Mouse (Mus musculus): ENCODE measurements around the gene Smox.

DNA sequence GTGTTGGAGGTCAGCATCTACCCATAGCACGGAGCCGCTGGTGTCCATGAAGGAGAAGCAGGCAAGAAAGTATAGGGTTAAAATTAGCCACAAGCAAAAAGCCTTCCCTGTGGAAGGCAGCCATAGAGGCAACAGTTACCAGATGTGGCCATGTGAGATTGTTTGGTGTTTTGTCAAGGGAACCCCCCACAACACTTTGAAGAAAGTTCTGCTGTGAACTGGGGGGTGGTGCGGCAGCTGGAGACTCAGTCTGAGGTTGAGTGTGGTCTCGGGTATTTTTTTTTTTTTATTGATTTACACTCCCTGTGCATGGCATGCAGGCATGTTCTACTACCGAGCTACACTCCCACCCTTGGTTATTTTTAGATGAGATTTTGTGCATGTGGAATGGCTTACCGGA, 8.8 kb upstream of the Smox start:
- TF ChIP-seq CTCF (IDR thresholded peaks at IDR 0.05 in 2 of 3, conservative IDR thresholded peaks at IDR 0.05 in 1 of 3; ENCODE audit: control insufficient read depth in 1 of 3, insufficient read depth in 1 of 3, low read depth in 2 of 3, low read length in 3 of 3, poor library complexity in 1 of 3, severe bottlenecking in 1 of 3), result no peak
- TF ChIP-seq TCF12 (IDR thresholded peaks at IDR 0.05; ENCODE audit: low read depth, low read length), result no peak
- no peak for TF ChIP-seq NRF1 (IDR thresholded peaks at IDR 0.05; ENCODE audit: insufficient read depth, low read depth, low read length, poor library complexity, severe bottlenecking)
- TF ChIP-seq BHLHE40 (IDR thresholded peaks at IDR 0.05; ENCODE audit: borderline replicate concordance, low read depth, low read length), result no peak
- no peak for TF ChIP-seq E2F4 (IDR thresholded peaks at IDR 0.05; ENCODE audit: borderline replicate concordance, low read depth, low read length)
- TF ChIP-seq POLR2A (IDR thresholded peaks at IDR 0.05; ENCODE audit: control insufficient read depth in 1 of 2, insufficient read depth in 1 of 2, low read depth in 1 of 2, low read length in 2 of 2, poor library complexity in 1 of 2), result no peak
- TF ChIP-seq TAL1 (IDR thresholded peaks at IDR 0.05; ENCODE audit: low read length), result no peak
- TF ChIP-seq SMC3 (IDR thresholded peaks at IDR 0.05; ENCODE audit: low read depth, low read length), result no peak
- no peak for TF ChIP-seq HCFC1 (IDR thresholded peaks at IDR 0.05; ENCODE audit: low read depth, low read length)
- TF ChIP-seq UBTF (IDR thresholded peaks at IDR 0.05; ENCODE audit: borderline replicate concordance, insufficient read depth, low read depth, low read length), result no peak
- no peak for TF ChIP-seq ZC3H11A (IDR thresholded peaks at IDR 0.05; ENCODE audit: low read depth, low read length)
- no peak for TF ChIP-seq GATA1 (IDR thresholded peaks at IDR 0.05; ENCODE audit: low read depth, low read length)
- no peak for TF ChIP-seq ZNF384 (IDR thresholded peaks at IDR 0.05; ENCODE audit: low read depth, low read length)
